Mouse (Mus musculus): Measurements from ENCODE around the gene Ranbp10.

Ranbp10 gene

GRCm38 (mm10) chr8:105719637-105720036, 107.5 kb downstream of the Ranbp10 start:
- DNase-seq (ENCODE audit: low read depth, low spot score), result no peak

Measured in A20 (cell line).